Mouse (Mus musculus): Measurements from ENCODE around the gene Sag.

GRCm38 (mm10) chr1:87792438-87793137 lies 10.9 kb upstream of the Sag start:
- no peak for TF ChIP-seq GABPA (IDR thresholded peaks at IDR 0.05; ENCODE audit: insufficient replicate concordance, low read depth, low read length)
- no peak for TF ChIP-seq CTCF (conservative IDR thresholded peaks at IDR 0.05 in 1 of 2, IDR thresholded peaks at IDR 0.05 in 1 of 2; ENCODE audit: low read depth in 2 of 2, low read length in 2 of 2)
- TF ChIP-seq NRF1 (IDR thresholded peaks at IDR 0.05; ENCODE audit: low read depth, low read length), result no peak
- no peak for TF ChIP-seq IRF4 (IDR thresholded peaks at IDR 0.05; ENCODE audit: low read depth, low read length)
- TF ChIP-seq CHD2 (IDR thresholded peaks at IDR 0.05; ENCODE audit: low read length), result no peak
- no peak for TF ChIP-seq TCF12 (IDR thresholded peaks at IDR 0.05; ENCODE audit: low read depth, low read length)
- no peak for TF ChIP-seq EP300 (IDR thresholded peaks at IDR 0.05; ENCODE audit: low read length)
- TF ChIP-seq MAX (IDR thresholded peaks at IDR 0.05; ENCODE audit: low read length), result no peak
- TF ChIP-seq POLR2AphosphoS2 (IDR thresholded peaks at IDR 0.05; ENCODE audit: low read depth, low read length), result no peak
- TF ChIP-seq ZNF384 (IDR thresholded peaks at IDR 0.05; ENCODE audit: low read depth, low read length), result no peak
- TF ChIP-seq ZKSCAN1 (IDR thresholded peaks at IDR 0.05; ENCODE audit: borderline replicate concordance, low read depth, low read length), result no peak
- no peak for TF ChIP-seq BHLHE40 (IDR thresholded peaks at IDR 0.05; ENCODE audit: low read depth, low read length)
- TF ChIP-seq E2F4 (IDR thresholded peaks at IDR 0.05; ENCODE audit: insufficient replicate concordance, low read depth, low read length), result no peak
- no peak for TF ChIP-seq MXI1 (IDR thresholded peaks at IDR 0.05; ENCODE audit: low read depth, low read length)
